Mouse (Mus musculus) myocyte (in vitro differentiated cells): ENCODE data around the gene Arhgap6.

Experiments
- CEBPB ChIP-seq: IDR thresholded peaks from 2 replicates; pipeline ENCODE4 v1.6.1; 2011; ENCODE audit warnings: mild to moderate bottlenecking, moderate library complexity; ENCODE audit not compliant: poor library complexity, insufficient read depth, severe bottlenecking
- E2F4 ChIP-seq: IDR thresholded peaks from one replicate; pipeline ENCODE4 v1.6.1; 2011; ENCODE audit warnings: mild to moderate bottlenecking, control low read depth, moderate library complexity; ENCODE audit not compliant: insufficient read depth
- MAX ChIP-seq: IDR thresholded peaks from one replicate; pipeline ENCODE4 v1.6.1; 2011; ENCODE audit warnings: low read depth, mild to moderate bottlenecking, control low read depth
- MYOD1 ChIP-seq, 3 experiments: IDR thresholded peaks; one replicate each; pipeline ENCODE4 v1.6.1; 2011; ENCODE audit warnings: control low read depth in 2 of 3, low read depth in 2 of 3, mild to moderate bottlenecking in 2 of 3, moderate library complexity in 1 of 3; ENCODE audit not compliant: insufficient read length in 2 of 3, control insufficient read depth in 1 of 3
- MYOG ChIP-seq, 3 experiments: IDR thresholded peaks; one replicate each; pipeline ENCODE4 v1.6.1; 2011; ENCODE audit warnings: control low read depth in 2 of 3, low read depth in 2 of 3, mild to moderate bottlenecking in 2 of 3; ENCODE audit not compliant: insufficient read length in 2 of 3, control insufficient read depth in 1 of 3, insufficient read depth in 1 of 3
- POLR2A ChIP-seq: IDR thresholded peaks from one replicate; pipeline ENCODE4 v1.6.1; 2011; ENCODE audit warnings: low read depth, mild to moderate bottlenecking, control low read depth, moderate library complexity; ENCODE audit not compliant: insufficient read length
- POLR2AphosphoS2 ChIP-seq: IDR thresholded peaks from one replicate; pipeline ENCODE4 v1.6.1; 2011; ENCODE audit warnings: low read depth, control low read depth; ENCODE audit not compliant: insufficient read length
- REST ChIP-seq: IDR thresholded peaks from one replicate; pipeline ENCODE4 v1.6.1; 2011; ENCODE audit warnings: mild to moderate bottlenecking, control low read depth, moderate library complexity; ENCODE audit not compliant: insufficient read depth, insufficient read length
- TCF3 ChIP-seq: IDR thresholded peaks from one replicate; pipeline ENCODE4 v1.6.1; 2011; ENCODE audit warnings: low read depth, control low read depth; ENCODE audit not compliant: insufficient read length
- USF1 ChIP-seq: IDR thresholded peaks from one replicate; pipeline ENCODE4 v1.6.1; 2011; ENCODE audit warnings: low read depth, mild to moderate bottlenecking, control low read depth, moderate library complexity

DNA sequence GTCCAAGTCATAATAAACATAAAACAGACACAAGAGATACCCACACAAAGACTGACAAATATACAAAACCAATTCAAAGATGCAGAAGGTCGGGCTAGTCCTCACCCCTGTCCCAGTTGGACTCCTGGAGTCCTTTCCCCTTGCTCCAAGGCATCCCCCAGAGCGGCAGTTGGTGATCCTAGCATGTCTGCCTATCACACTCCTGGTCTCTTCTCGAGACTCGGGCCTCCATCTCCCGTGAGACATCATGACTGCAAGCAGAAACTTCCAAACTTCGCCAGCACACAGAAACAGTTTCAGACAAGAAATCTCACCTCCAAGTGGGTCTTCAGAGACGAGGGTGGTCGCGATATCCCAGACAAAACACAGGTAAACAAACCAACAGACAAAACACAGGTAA, 345.6 kb downstream of the Arhgap6 start:
- no peak for TF ChIP-seq POLR2A
- no peak for TF ChIP-seq USF1
- TF ChIP-seq POLR2AphosphoS2, result no peak
- no peak for TF ChIP-seq MYOG (IDR thresholded peaks at IDR 0.05; ENCODE audit: control insufficient read depth in 1 of 3, insufficient read depth in 1 of 3, insufficient read length in 2 of 3, low read depth in 2 of 3)
- no peak for TF ChIP-seq E2F4
- TF ChIP-seq TCF3, result no peak
- TF ChIP-seq MAX, result no peak
- TF ChIP-seq REST, result no peak
- TF ChIP-seq MYOD1 (IDR thresholded peaks at IDR 0.05; ENCODE audit: control insufficient read depth in 1 of 3, insufficient read length in 2 of 3, low read depth in 2 of 3), result no peak
- no peak for TF ChIP-seq CEBPB
